Mouse (Mus musculus) v-Abl transformed pro-B cells (cell line): Measurements from ENCODE around the gene Tcf3.

Source experiments
- in situ Hi-C, 2 experiments: fragments of 400-800 bp; cut with MboI; formaldehyde crosslinking; loops; one replicate each; pipeline ENCODE4 v1.15.1; 2025; ENCODE audit not compliant: unreplicated experiment in 2 of 2

The Tcf3 gene

GRCm38 (mm10) chr10:80417371-80417770 lies 16.1 kb downstream of the Tcf3 start:
- in situ Hi-C loops: no loop called here

- in situ Hi-C loops: no loop called here
These were observed 17.9 kb downstream of the Tcf3 start for GRCm38 (mm10) chr10:80415566-80415965.

- in situ Hi-C loops: no loop called here
These were observed 20.5 kb downstream of the Tcf3 start for GRCm38 (mm10) chr10:80412656-80413541.

- in situ Hi-C loops: no loop called here
These were observed 25.5 kb downstream of the Tcf3 start for GRCm38 (mm10) chr10:80407924-80408323.

GRCm38 (mm10) chr10:80406684-80407501 lies 26.6 kb downstream of the Tcf3 start, which contains the start of gene Uqcr11:
Uqcr11 (minus strand) TSS chr10:80406830.
- in situ Hi-C loops: no loop called here

GRCm38 (mm10) chr10:80405481-80406173 lies 27.8 kb downstream of the Tcf3 start:
- in situ Hi-C loops: no loop called here

- in situ Hi-C loops: no loop called here
These were observed 30.3 kb downstream of the Tcf3 start for GRCm38 (mm10) chr10:80403044-80403692.

GRCm38 (mm10) chr10:80400704-80401161 lies 32.7 kb downstream of the Tcf3 start:
- in situ Hi-C loops: no loop called here

- in situ Hi-C loops: loop anchor here in 1 of 2 experiments (5.0 kb wide), 1 partner anchor 32 kb away; the partner anchor contains the start of gene Tcf3
These were observed 33.3 kb downstream of the Tcf3 start for GRCm38 (mm10) chr10:80399973-80400703.

- in situ Hi-C loops: loop anchor here in 1 of 2 experiments (5.0 kb wide), 1 partner anchor 33 kb away; the partner anchor contains the start of gene Tcf3
These were observed 34.1 kb downstream of the Tcf3 start, which contains the start of gene Mbd3 for GRCm38 (mm10) chr10:80399191-80399972. Mbd3 (minus strand) TSS chr10:80399550.

GRCm38 (mm10) chr10:80398719-80399190 lies 34.7 kb downstream of the Tcf3 start:
- in situ Hi-C loops: loop anchor here in 1 of 2 experiments (5.0 kb wide), 1 partner anchor 34 kb away; the partner anchor contains the start of gene Tcf3

- in situ Hi-C loops: loop anchor here in 1 of 2 experiments (5.0 kb wide), 1 partner anchor 34 kb away; the partner anchor contains the start of gene Tcf3
These were observed 35.3 kb downstream of the Tcf3 start for GRCm38 (mm10) chr10:80398174-80398535.

- in situ Hi-C loops: loop anchor here in 1 of 2 experiments (5.0 kb wide), 1 partner anchor 35 kb away; the partner anchor contains the start of gene Tcf3
These were observed 35.8 kb downstream of the Tcf3 start for GRCm38 (mm10) chr10:80397524-80398173.

GRCm38 (mm10) chr10:80396822-80397523 lies 36.5 kb downstream of the Tcf3 start:
- in situ Hi-C loops: loop anchor here in 1 of 2 experiments (5.0 kb wide), 1 partner anchor 35 kb away; the partner anchor contains the start of gene Tcf3

GRCm38 (mm10) chr10:80395025-80395627 lies 38.3 kb downstream of the Tcf3 start:
- in situ Hi-C loops: loop anchor here in 1 of 2 experiments (5.0 kb wide), 1 partner anchor 37 kb away; the partner anchor contains the start of gene Tcf3

GRCm38 (mm10) chr10:80392687-80393086 lies 40.8 kb downstream of the Tcf3 start:
- in situ Hi-C loops: no loop called here
